Mouse (Mus musculus): ENCODE measurements around the gene Scd1.

GRCm38 (mm10) chr19:44408595-44408994 lies 916 bp upstream of the Scd1 start:
- TF ChIP-seq EP300 (optimal IDR thresholded peaks at IDR 0.05) (no peak), CTCF (IDR thresholded peaks at IDR 0.05; ENCODE audit: low read depth) (no peak)

Data from stomach, postnatal 0 days (tissue).